Mouse (Mus musculus) MEL-GATA-1-ER (cell line): ENCODE data around the gene Rtcb.

Experiments used
- DNase-seq: peaks from one replicate; pipeline ENCODE4 v3.0.0-alpha.2; 2012; ENCODE audit warnings: low read depth; ENCODE audit errors: extremely low read depth

Rtcb gene

DNA sequence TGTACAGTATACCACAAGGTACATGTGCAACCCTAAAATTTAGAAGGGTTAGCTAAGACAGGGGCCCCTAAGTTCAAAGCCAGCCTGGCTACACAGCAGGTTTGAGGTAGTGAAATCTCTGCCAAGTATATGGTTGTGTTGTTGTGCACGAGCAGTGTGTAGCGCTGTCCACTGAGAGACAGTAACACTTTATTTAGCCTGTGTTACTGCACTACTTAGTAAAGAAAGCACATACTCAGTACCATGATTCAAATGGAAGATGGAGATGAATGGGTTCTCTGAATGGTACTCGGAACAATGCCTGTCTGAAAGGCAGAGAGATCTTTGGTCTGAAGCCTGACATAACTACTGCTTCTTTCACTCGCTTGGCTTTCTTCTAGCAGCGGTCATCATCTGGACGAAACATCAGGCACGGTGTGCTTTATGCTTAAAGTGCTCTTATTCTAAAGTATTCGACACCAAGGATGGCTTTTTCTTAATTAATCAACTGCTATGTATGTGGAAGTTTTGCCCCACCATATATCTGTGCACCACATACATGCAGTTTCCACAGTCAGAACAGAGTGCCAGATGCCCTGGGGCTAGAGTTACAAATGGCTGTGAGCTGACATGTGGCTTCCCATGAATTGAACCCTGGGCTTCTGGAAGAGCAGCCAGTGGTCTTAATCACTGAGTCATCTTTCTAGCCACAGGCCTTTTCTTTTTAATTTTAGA, 9.0 kb downstream of the Rtcb start:
- no peak for DNase-seq

DNA sequence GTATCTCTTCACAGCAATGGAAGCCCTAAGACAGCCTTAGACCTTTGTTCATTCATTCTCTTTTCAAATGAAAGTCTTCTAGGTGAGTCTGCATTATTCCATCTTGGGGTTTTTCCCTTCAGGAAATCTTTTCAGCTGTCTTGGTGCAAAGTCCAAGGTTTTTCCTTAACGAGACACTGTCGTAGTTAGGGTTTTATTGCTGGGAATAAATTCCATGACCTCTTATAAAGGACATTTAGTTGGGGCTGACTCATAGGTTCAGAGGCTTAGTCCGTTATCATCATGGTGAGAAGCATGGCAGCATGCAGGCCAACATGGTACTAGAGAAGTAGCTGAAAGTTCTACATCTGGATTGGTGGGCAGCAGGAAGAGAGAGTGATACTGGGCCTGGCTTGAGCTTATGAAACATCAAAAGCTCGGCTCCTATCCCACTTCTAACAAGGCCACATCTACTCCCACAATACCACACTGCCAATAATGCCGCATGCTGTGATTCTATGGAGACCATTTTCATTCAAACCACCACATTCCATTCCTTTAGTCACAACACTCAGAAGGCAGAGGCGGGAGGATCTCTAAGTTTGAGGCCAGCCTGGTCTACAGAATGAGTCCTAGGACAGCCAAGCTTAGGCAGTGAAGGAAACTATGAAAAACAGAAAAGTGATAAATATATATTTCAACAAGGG, 21.2 kb downstream of the Rtcb start:
- DNase-seq: no peak

- DNase-seq: no peak
Measured at GRCm38 (mm10) chr10:85929962-85930361, 27.7 kb downstream of the Rtcb start.

GRCm38 (mm10) chr10:85929208-85929591, 28.4 kb downstream of the Rtcb start:
- DNase-seq: no peak

- no peak for DNase-seq
Measured at GRCm38 (mm10) chr10:85928499-85929207, 29.0 kb downstream of the Rtcb start.

- DNase-seq: no peak
Measured at GRCm38 (mm10) chr10:85927676-85928445, 29.8 kb downstream of the Rtcb start, which contains the start of gene Ascl4. TSS of gene Ascl4 (plus strand) at chr10:85927681.

DNA sequence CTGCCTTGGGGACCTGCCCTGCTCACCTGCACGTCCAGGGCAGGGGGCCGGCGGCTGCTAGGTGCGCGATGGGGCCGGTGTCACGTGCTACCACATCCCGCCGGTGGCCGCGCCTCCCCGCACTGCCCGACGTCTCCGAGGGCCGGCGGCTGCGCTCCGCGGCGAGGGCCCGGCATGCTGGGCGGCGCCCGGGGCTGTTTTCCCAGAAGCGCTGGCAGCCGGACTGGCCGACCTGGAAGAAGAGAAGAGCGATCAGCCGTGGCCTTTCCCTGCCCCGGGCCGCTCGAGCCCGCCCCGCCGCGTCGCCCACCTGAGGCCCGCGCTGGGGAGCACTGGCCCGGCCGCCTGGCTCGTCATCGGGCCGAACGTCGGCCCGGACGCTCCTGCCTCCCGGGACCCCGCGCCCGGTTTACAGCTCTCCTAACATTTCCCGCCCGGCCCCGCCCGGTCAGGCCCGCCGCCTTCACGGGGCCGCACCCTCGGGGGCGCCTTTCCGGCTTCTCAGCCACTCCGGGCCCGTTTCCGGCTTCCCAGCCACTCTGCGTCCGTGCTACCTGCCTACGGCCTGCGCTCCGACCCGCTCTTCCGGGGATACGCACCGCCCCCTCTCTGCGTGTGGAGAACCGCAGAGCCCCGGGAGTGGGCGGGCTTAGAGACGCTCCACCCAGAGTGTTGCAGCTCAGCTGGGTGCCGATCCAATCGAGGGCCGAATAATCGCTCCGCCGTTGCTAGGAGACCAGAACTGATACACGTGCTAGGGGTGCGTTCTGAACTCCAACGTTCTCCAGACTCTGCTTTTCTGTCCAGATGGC, 40.9 kb downstream of the Rtcb start, which contains the start of gene Prdm4:
Prdm4 (minus strand) TSS at position 645 of the 812 bp plus-strand sequence.
- DNase-seq: peak; percentile 93
